Mouse (Mus musculus) limb, embryonic 14.5 days (tissue): ENCODE measurements at regions not wholly inside any gene's neighbourhood (a gene's known extent, or its start where the extent isn't known, plus 50 kb on each side); places are given as distances from the start of the nearest gene placed in this dataset.
A peak's percentile ranks its signal among the peaks of the same experiment; 100 is the strongest.

Experiments used
- ATAC-seq: fragments of 200-750 bp; cut with Nextera tagmentation; 2 replicates; pipeline ENCODE4 v1.8.0; 2017; ENCODE audit warnings: low read depth, moderate number of reproducible peaks, moderate TSS enrichment; ENCODE audit not compliant: low FRiP score
- DNase-seq: peaks from one replicate; pipeline ENCODE4 v3.0.0-alpha.2; 2015; ENCODE audit warnings: low spot score
- H3K27ac ChIP-seq: fragments of 300-500 bp; sonication (generic); replicated peaks from 2 replicates; pipeline ENCODE4 v1.5.1; 2014; ENCODE audit warnings: low read depth, mild to moderate bottlenecking, low read length, moderate library complexity, mixed read lengths
- H3K27me3 ChIP-seq: fragments of 300-500 bp; sonication (generic); 2 replicates; pipeline ENCODE4 v1.6.1; 2014; ENCODE audit warnings: low read length, mixed read lengths; ENCODE audit not compliant: control insufficient read depth, insufficient read depth
- H3K36me3 ChIP-seq: fragments of 300-500 bp; sonication (generic); 2 replicates; pipeline ENCODE4 v1.6.1; 2014; ENCODE audit warnings: mild to moderate bottlenecking, low read length, moderate library complexity, mixed read lengths; ENCODE audit not compliant: control insufficient read depth, insufficient read depth
- H3K4me1 ChIP-seq: fragments of 300-500 bp; sonication (generic); 2 replicates; pipeline ENCODE4 v1.6.1; 2014; ENCODE audit warnings: antibody characterized with exemption, low read length, mixed read lengths; ENCODE audit not compliant: control insufficient read depth, insufficient read depth
- H3K4me2 ChIP-seq: fragments of 300-500 bp; sonication (generic); replicated peaks from 2 replicates; pipeline ENCODE4 v1.6.1; 2014; ENCODE audit warnings: low read depth, mild to moderate bottlenecking, low read length, moderate library complexity; ENCODE audit not compliant: severe bottlenecking
- H3K4me3 ChIP-seq: fragments of 300-500 bp; sonication (generic); replicated peaks from 2 replicates; pipeline ENCODE4 v1.5.1; 2014; ENCODE audit warnings: low read length
- H3K9ac ChIP-seq: fragments of 300-500 bp; sonication (generic); 2 replicates; pipeline ENCODE4 v1.6.1; 2014; ENCODE audit warnings: mild to moderate bottlenecking, low read depth, low read length, moderate library complexity; ENCODE audit not compliant: severe bottlenecking
- H3K9me3 ChIP-seq: fragments of 300-500 bp; sonication (generic); 2 replicates; pipeline ENCODE4 v1.6.1; 2016; ENCODE audit warnings: low read length; ENCODE audit not compliant: control insufficient read depth
- POLR2A ChIP-seq: fragments of 200-500 bp; IDR thresholded peaks from 2 replicates; pipeline ENCODE4 v1.8.0; 2012; ENCODE audit warnings: inconsistent platforms, mild to moderate bottlenecking, moderate library complexity, borderline replicate concordance; ENCODE audit not compliant: insufficient read depth, insufficient read length; ENCODE audit errors: extremely low read depth
- WGBS: fragments of 180-500 bp; shearing (Covaris S2); extraction: QIAGEN DNeasy Blood & Tissue Kit; methylation state at CpG from one replicate; pipeline ENCODE4 v1.1.7; 2014; 5-methylcytosine and 5-hydroxymethylcytosine counted together

DNA sequence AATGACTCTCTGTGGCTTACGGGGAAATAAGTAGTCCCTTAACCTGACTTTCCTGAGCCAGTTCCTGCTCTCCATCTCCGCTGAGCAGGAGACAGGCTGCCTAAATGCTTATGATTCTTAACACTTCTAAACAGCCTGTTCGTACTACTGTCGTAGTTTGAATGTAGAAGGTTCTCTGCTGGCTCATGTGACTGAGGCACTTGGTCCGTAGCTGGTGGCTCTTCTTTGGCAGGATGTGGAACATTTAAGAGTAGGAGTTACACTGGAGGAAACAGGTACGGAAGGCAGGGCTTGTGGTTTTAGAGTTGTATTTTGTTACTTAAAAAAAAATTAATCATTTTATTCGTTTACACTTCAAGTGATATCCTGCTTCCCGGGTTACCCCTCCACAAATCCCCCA lies 63.7 kb upstream of the Sh3gl3 start:
- DNase-seq, result no peak
- Histone ChIP-seq H3K27ac (no peak overlapping the region), H3K9ac (no peak overlapping the region), H3K4me2 (no peak overlapping the region), H3K4me3 (no peak overlapping the region), H3K9me3 (no peaks in the 10 kb centered on the region), H3K4me1 (peaks cover 15% of the 10 kb centered on the region), H3K27me3 (no peaks in the 10 kb centered on the region), H3K36me3 (no peaks in the 10 kb centered on the region)
- 34% methylated on average over 8 of the region's 8 CpGs for WGBS
- TF ChIP-seq POLR2A, result no peak
- peak; percentile 37; the same call in 1 of the 2 replicates for ATAC-seq

DNA sequence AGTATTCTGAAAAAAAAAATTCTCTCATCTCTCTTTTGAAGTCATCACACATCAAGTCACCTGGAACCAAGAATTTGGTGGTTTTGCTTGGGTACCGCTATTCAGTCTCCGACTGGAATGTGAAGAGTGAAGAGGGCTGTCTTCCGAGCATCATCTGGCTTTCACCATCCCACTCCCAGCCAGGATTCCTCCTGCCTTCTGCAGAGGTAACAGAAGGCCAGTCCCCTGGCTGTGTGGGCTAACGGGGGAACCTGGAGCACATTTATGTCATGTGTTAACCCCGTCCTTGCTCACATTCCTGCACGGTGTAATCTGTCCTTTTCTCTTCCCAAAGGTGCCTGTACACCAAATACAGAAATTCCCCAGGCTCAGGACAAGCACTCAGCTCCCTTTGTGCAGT lies 61.6 kb upstream of the Sh3gl3 start:
- no peaks in the 10 kb centered on the region for H3K9me3 ChIP-seq
- 46% methylated on average over 6 of the region's 6 CpGs for WGBS

DNA sequence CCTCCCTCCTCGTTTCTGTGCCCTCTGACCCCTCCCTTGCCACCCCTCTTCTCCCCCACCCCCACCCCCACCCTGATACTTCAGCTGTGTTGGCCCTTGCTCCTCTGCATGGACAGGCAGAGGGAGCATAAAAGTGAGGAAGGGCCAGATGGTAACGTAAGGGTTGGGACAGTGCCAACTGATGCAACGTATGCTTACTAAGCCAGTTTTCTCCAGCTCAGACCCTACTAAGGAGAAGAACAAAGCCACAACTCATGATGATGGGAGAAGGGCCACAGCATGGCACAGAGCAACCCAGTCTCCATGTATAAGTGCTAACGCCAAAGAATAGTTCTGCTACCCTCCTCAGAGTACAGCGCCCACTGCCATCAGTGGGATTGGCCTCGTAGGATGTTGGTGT lies 58.0 kb upstream of the Sh3gl3 start:
- Histone ChIP-seq H3K9ac (no peak overlapping the region), H3K4me2 (no peak overlapping the region), H3K4me1 (peaks cover 6% of the 10 kb centered on the region), H3K36me3 (no peaks in the 10 kb centered on the region), H3K4me3 (no peak overlapping the region), H3K27ac (no peak overlapping the region), H3K9me3 (no peaks in the 10 kb centered on the region), H3K27me3 (no peaks in the 10 kb centered on the region)
- 81% methylated on average over 6 of the region's 6 CpGs for WGBS
- DNase-seq, result no peak
- ATAC-seq, result no peak
- no peak for TF ChIP-seq POLR2A

More for the DNA sequence above, 61.6 kb upstream of the Sh3gl3 start:
- no peak for TF ChIP-seq POLR2A
- Histone ChIP-seq H3K27ac (no peak overlapping the region), H3K4me1 (peaks cover 15% of the 10 kb centered on the region), H3K27me3 (no peaks in the 10 kb centered on the region), H3K4me2 (no peak overlapping the region), H3K36me3 (no peaks in the 10 kb centered on the region), H3K9ac (no peak overlapping the region), H3K4me3 (no peak overlapping the region)
- DNase-seq, result no peak
- no peak for ATAC-seq

DNA sequence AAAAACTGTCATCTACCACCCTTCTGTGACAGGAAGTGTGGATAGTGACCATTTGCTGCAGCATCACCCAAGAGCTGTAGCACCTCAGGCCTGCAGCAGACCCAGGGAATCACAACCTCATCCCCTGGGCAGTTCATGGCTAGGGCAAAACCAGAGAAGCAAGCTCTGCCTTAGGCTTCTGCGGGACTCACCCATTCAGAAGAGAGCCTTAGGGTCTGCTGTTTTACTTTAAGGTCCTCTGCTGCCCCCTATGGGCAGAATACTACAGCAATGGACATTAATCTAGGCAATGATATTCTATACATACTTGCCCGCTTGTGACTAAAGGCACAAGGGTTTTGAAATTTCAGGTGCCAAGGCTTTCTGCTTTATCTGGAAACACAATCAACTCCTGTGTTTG lies 54.4 kb upstream of the Sh3gl3 start:
- no peak for TF ChIP-seq POLR2A
- peak; percentile 93 for DNase-seq
- no peaks in the 10 kb centered on the region for H3K36me3 ChIP-seq

DNA sequence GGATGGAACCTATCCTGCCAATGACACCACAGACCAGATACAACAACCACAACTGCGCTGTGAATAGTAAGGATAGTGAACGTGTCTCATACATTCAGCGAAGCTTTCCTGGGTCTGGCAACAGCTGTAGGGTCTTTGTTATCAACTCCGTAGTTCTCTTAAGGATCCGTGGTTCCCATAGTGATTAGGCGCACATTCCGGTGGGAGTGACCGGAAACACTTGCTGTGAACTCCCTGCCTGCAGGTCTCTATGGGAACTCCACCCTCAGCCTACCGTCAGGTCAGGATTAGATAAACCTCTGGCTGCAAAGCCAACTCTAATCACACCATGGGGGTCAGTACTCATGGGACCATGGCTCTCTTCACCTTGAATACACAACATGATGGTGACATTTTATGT lies 53.8 kb upstream of the Sh3gl3 start:
- H3K9ac ChIP-seq, result no peak overlapping the region
- 70% methylated on average over 9 of the region's 9 CpGs for WGBS
- no peaks in the 10 kb centered on the region for H3K9me3 ChIP-seq
- H3K4me2 ChIP-seq, result no peak overlapping the region
- no peak overlapping the region for H3K4me3 ChIP-seq
- no peak for ATAC-seq
- H3K27me3 ChIP-seq, result no peaks in the 10 kb centered on the region
- no peak for DNase-seq
- no peaks in the 10 kb centered on the region for H3K4me1 ChIP-seq
- no peak for TF ChIP-seq POLR2A
- no peak overlapping the region for H3K27ac ChIP-seq
- H3K36me3 ChIP-seq, result no peaks in the 10 kb centered on the region

More for the DNA sequence above, 54.4 kb upstream of the Sh3gl3 start:
- Histone ChIP-seq H3K27me3 (no peaks in the 10 kb centered on the region), H3K9ac (no peak overlapping the region), H3K4me3 (no peak overlapping the region), H3K4me1 (peaks cover 4% of the 10 kb centered on the region), H3K9me3 (no peaks in the 10 kb centered on the region), H3K27ac (no peak overlapping the region), H3K4me2 (no peak overlapping the region)
- peak; percentile 39; the same call in 1 of the 2 replicates for ATAC-seq
- WGBS, result 7% methylated on average over 2 of the region's 2 CpGs

DNA sequence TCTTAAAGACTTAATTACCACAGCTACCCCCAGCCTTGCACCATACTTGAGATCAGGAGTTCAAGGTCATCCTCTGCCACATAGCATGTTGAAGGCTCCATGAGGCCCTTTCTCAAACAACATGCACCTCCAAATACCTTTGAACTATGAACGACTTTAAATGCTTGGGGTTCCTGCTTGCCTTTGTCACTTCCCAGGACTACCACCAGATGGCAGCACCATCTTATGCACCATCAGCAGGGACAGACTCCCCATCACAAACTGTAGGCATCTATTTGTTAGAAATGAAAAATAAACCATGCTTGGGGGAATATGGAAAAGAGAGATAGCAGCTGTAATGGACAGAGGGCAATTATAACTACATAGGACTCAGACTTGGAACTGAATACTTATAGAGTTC lies 51.9 kb upstream of the Sh3gl3 start:
- H3K4me3 ChIP-seq, result no peak overlapping the region
- 0% methylated on average over 1 of the region's 1 CpGs for WGBS
- no peak overlapping the region for H3K27ac ChIP-seq
- peak; percentile 50 for DNase-seq
- ATAC-seq, result no peak
- no peak overlapping the region for H3K9ac ChIP-seq
- no peaks in the 10 kb centered on the region for H3K36me3 ChIP-seq
- H3K4me1 ChIP-seq, result no peaks in the 10 kb centered on the region
- H3K27me3 ChIP-seq, result no peaks in the 10 kb centered on the region
- no peak for TF ChIP-seq POLR2A
- no peaks in the 10 kb centered on the region for H3K9me3 ChIP-seq
- no peak overlapping the region for H3K4me2 ChIP-seq
